Mouse (Mus musculus) A20 (cell line): ENCODE data around the gene Gbf1.

Source experiments
- DNase-seq: peaks from one replicate; pipeline ENCODE4 v3.0.0-alpha.2; 2011; ENCODE audit warnings: low read depth, low spot score

Gene Gbf1

DNA sequence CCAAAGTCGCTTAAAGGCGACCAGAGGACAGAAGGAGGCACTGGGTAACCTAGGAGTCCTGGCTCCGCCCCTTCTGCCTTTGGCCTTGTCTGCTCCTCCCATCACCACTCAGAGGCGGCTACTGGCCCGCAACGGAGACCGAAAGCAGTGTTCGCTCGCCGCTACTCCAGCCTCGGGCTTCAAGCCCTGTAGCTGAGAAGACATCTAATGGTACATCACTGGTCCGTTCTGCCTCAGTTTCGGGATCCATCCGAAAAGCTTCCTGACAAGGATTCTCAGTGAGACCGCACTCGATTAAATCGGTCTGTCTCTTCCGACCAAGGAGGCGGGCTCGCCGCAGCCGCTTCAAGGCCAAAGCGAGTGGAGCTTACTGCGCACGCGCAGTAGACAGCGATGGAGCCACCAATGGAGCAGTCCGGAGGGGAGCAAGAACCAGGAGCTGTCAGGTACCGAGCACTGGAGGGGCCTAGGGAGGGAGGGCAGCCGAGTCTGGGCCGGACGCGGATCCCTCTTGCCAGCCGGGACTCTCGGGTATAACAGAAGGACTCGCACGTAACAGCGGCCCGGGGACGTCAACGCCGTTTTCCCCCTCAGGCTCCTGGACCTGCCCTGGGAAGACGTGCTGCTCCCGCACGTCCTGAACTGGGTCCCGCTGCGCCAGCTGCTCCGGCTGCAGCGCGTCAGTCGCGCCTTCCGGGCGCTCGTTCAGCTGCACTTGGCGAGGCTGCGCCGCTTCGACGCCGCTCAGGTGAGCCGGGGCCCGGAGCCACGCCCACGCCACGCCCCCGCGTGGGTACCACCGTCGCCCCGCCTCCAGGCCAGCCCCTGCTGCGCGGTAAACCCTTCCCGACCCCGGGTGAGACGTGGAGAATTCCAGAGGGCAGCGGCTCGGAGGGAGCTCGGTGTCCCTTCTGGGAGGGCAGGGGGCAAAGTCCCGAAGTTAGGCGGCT is 176.0 kb downstream of the Gbf1 start, which contains the start of gene Fbxl15:
TSS of gene Fbxl15 (plus strand) at position 104 of the 950 bp plus-strand sequence.
- peak; percentile 99 for DNase-seq

DNA sequence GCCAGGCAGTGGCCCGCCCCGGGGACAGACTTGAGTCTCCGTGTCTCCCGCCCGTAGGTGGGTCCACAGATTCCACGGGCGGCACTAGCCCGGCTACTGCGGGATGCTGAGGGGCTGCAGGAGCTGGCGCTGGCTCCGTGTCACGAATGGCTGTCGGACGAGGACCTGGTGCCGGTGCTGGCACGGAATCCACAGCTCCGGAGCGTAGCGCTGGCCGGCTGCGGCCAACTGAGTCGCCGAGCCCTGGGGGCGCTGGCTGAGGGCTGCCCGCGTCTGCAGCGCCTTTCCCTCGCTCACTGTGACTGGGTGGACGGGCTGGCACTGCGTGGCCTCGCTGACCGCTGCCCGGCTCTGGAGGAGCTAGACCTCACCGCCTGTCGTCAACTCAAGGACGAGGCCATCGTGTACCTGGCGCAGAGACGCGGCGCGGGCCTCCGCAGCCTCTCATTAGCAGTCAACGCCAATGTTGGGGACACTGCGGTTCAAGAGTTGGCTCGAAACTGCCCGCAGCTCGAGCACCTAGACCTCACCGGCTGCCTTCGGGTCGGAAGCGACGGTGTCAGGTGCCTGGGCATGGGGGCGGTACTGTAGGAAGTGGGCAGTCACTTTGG is 176.8 kb downstream of the Gbf1 start:
- peak; percentile 60 for DNase-seq

DNA sequence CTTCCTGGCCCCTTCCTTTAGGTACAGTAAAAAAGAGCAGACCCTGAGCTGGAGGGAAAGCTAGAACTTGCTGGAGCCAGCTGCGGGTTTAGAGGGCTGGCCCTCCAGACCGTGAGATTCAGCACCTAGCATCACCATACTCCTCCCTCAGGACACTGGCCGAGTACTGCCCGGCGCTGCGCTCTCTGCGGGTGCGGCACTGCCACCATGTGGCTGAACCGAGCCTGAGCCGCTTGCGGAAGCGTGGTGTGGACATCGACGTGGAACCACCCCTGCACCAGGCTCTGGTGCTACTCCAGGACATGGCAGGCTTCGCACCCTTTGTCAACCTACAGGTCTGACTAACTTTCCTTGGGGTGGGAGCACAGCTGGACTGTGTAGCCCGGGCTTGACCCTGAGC is 177.6 kb downstream of the Gbf1 start:
- DNase-seq = peak; percentile 87

DNA sequence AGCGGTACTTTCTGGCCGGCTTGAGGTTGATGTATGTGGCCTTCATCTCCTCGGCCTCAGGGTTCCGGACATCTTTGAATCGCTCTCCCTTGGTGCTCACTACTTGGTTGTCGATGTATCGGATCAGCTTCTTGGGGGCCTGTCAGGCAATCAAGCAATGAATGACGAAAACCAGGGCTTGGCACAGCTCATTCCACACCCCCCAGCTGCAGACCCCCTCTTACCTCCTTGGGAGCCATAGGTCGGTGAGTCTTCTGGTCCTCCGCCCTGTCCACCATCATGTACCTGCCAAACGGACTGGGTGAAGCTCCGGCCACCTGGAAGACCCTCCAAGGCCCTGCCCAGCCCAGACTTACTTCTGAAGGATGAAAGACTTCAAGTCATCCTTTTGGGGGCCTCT is 178.4 kb downstream of the Gbf1 start:
- DNase-seq = no peak

DNA sequence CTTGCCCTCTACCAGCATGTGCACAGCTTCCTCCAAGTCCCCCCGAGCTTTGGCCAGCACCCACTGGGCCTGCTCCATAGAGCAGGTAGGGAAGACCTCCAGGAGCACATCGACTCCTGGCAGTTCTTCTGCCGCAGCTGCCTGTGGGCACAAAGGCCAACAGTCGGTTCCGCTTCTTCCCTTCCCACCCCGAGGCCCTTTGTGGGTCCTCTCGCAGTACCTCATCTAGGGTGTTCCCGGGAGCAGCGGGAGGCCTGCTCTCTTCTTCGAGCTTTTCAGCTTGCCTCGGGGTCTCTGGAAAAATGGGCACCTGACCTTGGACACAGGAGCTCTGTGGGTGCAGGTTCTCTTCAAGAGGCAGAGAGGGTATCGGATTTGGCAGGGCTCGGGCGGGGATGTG is 179.0 kb downstream of the Gbf1 start:
- no peak for DNase-seq

DNA sequence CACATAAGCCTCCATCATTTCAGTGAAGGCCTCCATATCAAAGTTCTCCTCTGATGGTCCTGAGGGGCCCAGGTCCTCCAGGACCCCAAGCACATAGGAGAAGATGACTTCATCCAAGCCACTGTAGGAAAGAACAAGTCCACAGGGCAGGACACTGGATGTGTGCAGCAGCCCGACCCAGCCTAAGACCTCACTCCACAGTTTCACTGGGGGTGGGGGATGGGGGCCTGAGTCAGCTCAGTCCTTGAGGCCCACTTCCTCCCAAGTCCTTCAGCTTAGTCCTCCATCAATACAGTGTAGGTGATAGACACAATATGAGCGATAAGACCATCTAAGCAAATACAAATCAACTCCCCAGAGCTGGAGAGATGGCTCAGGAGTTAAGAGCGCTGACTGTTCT is 179.6 kb downstream of the Gbf1 start:
- no peak for DNase-seq

DNA sequence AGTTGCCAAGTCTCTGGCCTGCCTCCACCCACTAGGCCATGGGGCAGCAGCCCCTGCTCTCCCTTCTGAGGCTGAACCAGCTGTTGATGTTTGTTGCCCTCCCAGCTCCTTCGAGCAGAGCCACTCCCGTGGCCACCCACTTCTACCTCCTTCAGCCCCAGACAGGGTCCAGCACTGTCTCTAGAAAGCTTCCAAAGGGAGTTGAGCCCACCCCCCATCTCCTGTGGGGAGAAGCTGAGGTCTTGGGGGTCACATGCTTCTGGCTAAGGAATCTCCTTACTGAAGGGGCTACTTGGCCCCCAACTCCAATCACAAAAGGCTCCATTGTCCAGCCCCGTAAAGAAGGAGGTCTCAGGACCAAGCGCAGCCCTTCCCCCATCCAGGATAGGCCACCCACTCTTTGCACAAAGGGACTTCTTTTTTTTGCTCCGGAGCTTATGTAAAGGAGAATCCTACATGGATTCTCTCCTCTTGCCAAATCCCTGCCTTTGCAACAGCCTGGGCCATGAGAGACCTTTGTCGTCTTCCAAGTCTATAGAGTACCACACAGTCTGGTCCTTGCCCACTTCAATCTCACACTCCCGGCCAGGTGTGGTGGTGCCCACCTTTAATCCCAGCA is 180.5 kb downstream of the Gbf1 start:
- no peak for DNase-seq

DNA sequence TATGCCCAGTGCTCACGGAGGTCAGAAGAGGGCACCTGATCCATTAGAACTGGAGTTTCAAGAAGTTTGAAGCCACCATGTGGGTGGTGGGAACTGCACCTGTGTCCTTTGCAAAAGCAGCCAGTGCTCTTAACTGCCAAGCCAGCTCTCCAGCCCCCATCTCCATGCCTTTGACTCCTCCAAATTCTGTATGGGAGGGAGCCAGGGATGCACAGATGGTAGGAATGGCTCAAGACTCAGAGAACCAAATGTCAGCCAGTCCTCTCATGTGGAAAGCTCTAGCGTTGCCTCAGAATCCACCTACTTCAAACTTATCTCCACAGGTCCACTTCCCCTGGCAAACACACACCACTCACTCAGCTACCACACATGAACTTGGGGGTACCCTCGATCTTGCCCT is 181.6 kb downstream of the Gbf1 start:
- DNase-seq = no peak
